Mouse (Mus musculus) gastrocnemius, adult 18-20 months (tissue): ENCODE results near the gene Vmn1r137. TPM values are rescaled to one million over a fixed set of nuclear protein-coding genes. Genes with fewer than 3 reads are reported as not detected.
"Not testable (repeated sequence)": the region's sequence is repeated elsewhere in the genome, so short reads cannot be mapped to it uniquely, and the experiment has no call there.

ENCODE experiments used
- DNase-seq: peaks from one replicate; pipeline ENCODE4 v3.0.0; 2021; ENCODE audit warnings: low spot score
- long read RNA-seq, 2 experiments: library from polyadenylated mRNA; stranded (forward); transcript quantifications; one replicate each; pipeline ENCODE4 v2.0.0; 2021
- total RNA-seq, 2 experiments: library from RNA; stranded (reverse); gene quantifications; 2 replicates each; pipeline ENCODE4 v1.2.3; 2021

The Vmn1r137 gene
- total RNA-seq = not detected
- long read RNA-seq, experiment 1 = 0 reads
- long read RNA-seq, experiment 2 = 0 reads

- not testable (repeated sequence) for DNase-seq
These were observed at the start of gene Vmn1r137 for GRCm38 (mm10) chr7:21994287-21994686. Gene Vmn1r137, plus strand, starts transcription at chr7:21994587.

GRCm38 (mm10) chr7:22028797-22029196, 34.4 kb downstream of the Vmn1r137 start, which contains the start of gene Vmn1r138:
Gene Vmn1r138, minus strand, starts transcription at chr7:22028897.
- not testable (repeated sequence) for DNase-seq

Other genes with a start within 250 kb of the Vmn1r137 start
- gene Gm4175, start 233.1 kb upstream of the Vmn1r137 start, total RNA-seq = not detected
- gene Gm4177, start 197.9 kb upstream of the Vmn1r137 start, total RNA-seq = not detected
- not detected for gene Vmn1r135, start 162.2 kb upstream of the Vmn1r137 start, total RNA-seq
- not detected for gene Gm5725, start 150.3 kb upstream of the Vmn1r137 start, total RNA-seq
- not detected for gene Gm5891, start 73.3 kb upstream of the Vmn1r137 start, total RNA-seq
- not detected for gene Vmn1r138, start 34.3 kb downstream of the Vmn1r137 start, total RNA-seq
- gene Gm6176, start 61.7 kb downstream of the Vmn1r137 start, total RNA-seq = not detected
- not detected for gene Vmn1r139, start 74.5 kb downstream of the Vmn1r137 start, total RNA-seq
- gene Gm16451, start 123.7 kb downstream of the Vmn1r137 start, total RNA-seq = not detected
- gene Gm10666, start 140.2 kb downstream of the Vmn1r137 start, total RNA-seq = not detected
- gene Vmn1r142, start 169.4 kb downstream of the Vmn1r137 start, total RNA-seq = not detected
- not detected for gene Vmn1r143, start 194.8 kb downstream of the Vmn1r137 start, total RNA-seq
- not detected for gene Gm8653, start 206.7 kb downstream of the Vmn1r137 start, total RNA-seq
- gene Gm8453, start 234.9 kb downstream of the Vmn1r137 start, total RNA-seq = not detected